Mouse (Mus musculus) layer of hippocampus, adult 11-12 months (tissue): ENCODE measurements at regions not wholly inside any gene's neighbourhood (a gene's known extent, or its start where the extent isn't known, plus 50 kb on each side); places are given as distances from the start of the nearest gene placed in this dataset.

Experiments
- DNase-seq: peaks from one replicate; pipeline ENCODE4 v3.0.0; 2022; ENCODE audit warnings: low spot score

GRCm38 (mm10) chr7:95250651-95251050 lies 920.4 kb upstream of the Tenm4 start:
- no peak for DNase-seq

- DNase-seq, result no peak
Measured at GRCm38 (mm10) chr7:95253862-95254545, 917.0 kb upstream of the Tenm4 start.

GRCm38 (mm10) chr7:95254913-95255312 lies 916.1 kb upstream of the Tenm4 start:
- DNase-seq, result no peak

- DNase-seq, result no peak
Measured at GRCm38 (mm10) chr7:95255699-95256098, 915.3 kb upstream of the Tenm4 start.

- no peak for DNase-seq
Measured at GRCm38 (mm10) chr7:95262942-95263341, 908.1 kb upstream of the Tenm4 start.

GRCm38 (mm10) chr7:95277237-95277636 lies 893.8 kb upstream of the Tenm4 start:
- no peak for DNase-seq

GRCm38 (mm10) chr7:95313667-95314066 lies 857.4 kb upstream of the Tenm4 start:
- DNase-seq, result no peak

GRCm38 (mm10) chr7:95323084-95323483 lies 848.0 kb upstream of the Tenm4 start:
- DNase-seq, result peak; percentile 7

- no peak for DNase-seq
Measured at GRCm38 (mm10) chr7:95324939-95325338, 846.1 kb upstream of the Tenm4 start.

- no peak for DNase-seq
Measured at GRCm38 (mm10) chr7:95332037-95332436, 839.0 kb upstream of the Tenm4 start.

- no peak for DNase-seq
Measured at GRCm38 (mm10) chr7:95350185-95350803, 820.8 kb upstream of the Tenm4 start.

- DNase-seq, result no peak
Measured at GRCm38 (mm10) chr7:95350804-95351199, 820.2 kb upstream of the Tenm4 start.

- DNase-seq, result no peak
Measured at GRCm38 (mm10) chr7:95351337-95351736, 819.7 kb upstream of the Tenm4 start.

- no peak for DNase-seq
Measured at GRCm38 (mm10) chr7:95352133-95352532, 818.9 kb upstream of the Tenm4 start.

- DNase-seq, result no peak
Measured at GRCm38 (mm10) chr7:95354991-95355390, 816.1 kb upstream of the Tenm4 start.

GRCm38 (mm10) chr7:95358732-95359131 lies 812.3 kb upstream of the Tenm4 start:
- DNase-seq, result no peak

GRCm38 (mm10) chr7:95359154-95359553 lies 811.9 kb upstream of the Tenm4 start:
- DNase-seq, result no peak
